27 mouse cellular contexts compared by ENCODE assay signal in genomic region chr3:63317496-63317895, GRCm38 (mm10).
"Had no signal": no experiment of that assay in that cellular context is flagged by ENCODE, and none has a peak within 500 bp of the region (broad histone marks: within the 10 kb centered on the region; RNA-seq: fewer than 3 reads in every experiment).

No protein-coding gene starts in this region.

- H3K4me3 ChIP-seq: heart, adult 2 months; heart, embryonic 13.5 days; heart, embryonic 15.5 days; hindbrain, embryonic 13.5 days; hindbrain, embryonic 15.5 days; kidney, embryonic 15.5 days; limb, embryonic 13.5 days; limb, embryonic 15.5 days; liver, embryonic 13.5 days; liver, embryonic 15.5 days had no signal

- H3K4me1 ChIP-seq: heart, embryonic 13.5 days; heart, embryonic 15.5 days; hindbrain, embryonic 13.5 days; hindbrain, embryonic 15.5 days; limb, embryonic 15.5 days; liver, embryonic 13.5 days; liver, embryonic 15.5 days had no signal

- H3K27ac ChIP-seq: heart, adult 2 months; heart, embryonic 13.5 days; heart, embryonic 15.5 days; hindbrain, embryonic 13.5 days; hindbrain, embryonic 15.5 days; hindbrain, postnatal 0 days; kidney, embryonic 15.5 days; kidney, postnatal 0 days; limb, embryonic 13.5 days; limb, embryonic 15.5 days; liver, embryonic 13.5 days; liver, embryonic 15.5 days had no signal

- H3K36me3 ChIP-seq: heart, embryonic 13.5 days; heart, embryonic 15.5 days; hindbrain, embryonic 13.5 days; hindbrain, embryonic 15.5 days; kidney, embryonic 15.5 days; limb, embryonic 13.5 days; limb, embryonic 15.5 days; liver, embryonic 13.5 days; liver, embryonic 15.5 days had no signal

- DNase-seq: gastrocnemius, postnatal 14 days; gastrocnemius, postnatal 36 days; heart, adult 11 months; heart, adult 2 months; heart, postnatal 14 days; heart, postnatal 36 days; kidney, adult 11 months; kidney, adult 2 months; kidney, adult 9 months; kidney, postnatal 14 days; kidney, postnatal 36 days; layer of hippocampus, adult 9-11 months; layer of hippocampus, postnatal 36 days; left cerebral cortex, postnatal 4 days; liver, embryonic 13.5 days had no signal

- H3K9ac ChIP-seq: heart, embryonic 13.5 days; heart, embryonic 15.5 days; hindbrain, embryonic 13.5 days; hindbrain, embryonic 15.5 days; kidney, embryonic 15.5 days; limb, embryonic 13.5 days; limb, embryonic 15.5 days; liver, embryonic 13.5 days; liver, embryonic 15.5 days had no signal

- H3K27me3 ChIP-seq: heart, embryonic 13.5 days; heart, embryonic 15.5 days; hindbrain, embryonic 13.5 days; hindbrain, embryonic 15.5 days; kidney, embryonic 15.5 days; limb, embryonic 13.5 days; limb, embryonic 15.5 days; liver, embryonic 13.5 days; liver, embryonic 15.5 days had no signal

- H3K4me2 ChIP-seq: heart, embryonic 11.5 days; heart, embryonic 13.5 days; heart, embryonic 15.5 days; hindbrain, embryonic 13.5 days; hindbrain, embryonic 15.5 days; kidney, embryonic 15.5 days; limb, embryonic 13.5 days; limb, embryonic 15.5 days; liver, embryonic 13.5 days; liver, embryonic 15.5 days had no signal

- H3K9me3 ChIP-seq: heart, embryonic 13.5 days; heart, embryonic 15.5 days; hindbrain, embryonic 13.5 days; hindbrain, embryonic 15.5 days; kidney, embryonic 15.5 days; limb, embryonic 13.5 days; limb, embryonic 15.5 days; liver, embryonic 13.5 days; liver, embryonic 15.5 days had no signal

- ATAC-seq: hindbrain, postnatal 0 days; intestine, embryonic 16.5 days had no signal
